Mouse (Mus musculus): Measurements from ENCODE around the gene Lce1a1.
A peak's percentile ranks its signal among the peaks of the same experiment; 100 is the strongest.

DNA sequence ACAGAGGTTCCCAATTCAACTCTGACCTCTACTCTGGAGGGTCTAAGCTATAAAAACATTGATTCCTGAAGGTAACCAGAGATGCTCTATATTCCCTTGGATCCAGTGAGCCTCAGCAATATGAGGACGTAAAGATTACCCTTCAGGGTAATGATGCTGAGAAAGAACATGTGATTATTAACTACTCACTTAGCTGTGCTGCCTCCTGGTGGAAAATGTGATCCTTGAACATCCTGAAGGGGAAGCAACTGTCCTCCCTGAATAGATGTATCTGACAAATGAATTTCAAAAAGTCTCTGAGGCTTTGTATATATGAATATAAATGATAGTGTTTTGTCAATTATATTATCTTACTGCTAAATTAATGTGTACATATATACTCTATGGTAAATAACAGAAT, 47.7 kb downstream of the Lce1a1 start:
- peak; percentile 26 for TF ChIP-seq CTCF (IDR thresholded peaks at IDR 0.05; ENCODE audit: low read depth)
- no peak for TF ChIP-seq EP300 (IDR thresholded peaks at IDR 0.05; ENCODE audit: low read depth)
